Mouse (Mus musculus): ENCODE measurements around the gene Rbfox1.

- TF ChIP-seq POLR2A (IDR thresholded peaks at IDR 0.05; ENCODE audit: borderline replicate concordance, control insufficient read depth, low read depth, low read length), result no peak
- TF ChIP-seq CTCF (IDR thresholded peaks at IDR 0.05; ENCODE audit: control insufficient read depth, insufficient read depth, low read length), result peak; percentile 33; the same call in 1 of the 2 replicates
Observed at GRCm38 (mm10) chr16:6503573-6504331, 618.6 kb downstream of the Rbfox1 start.

Measured in bone marrow, adult 2 months (tissue).